Mouse (Mus musculus): Measurements from ENCODE around the gene Smyd2.

DNA sequence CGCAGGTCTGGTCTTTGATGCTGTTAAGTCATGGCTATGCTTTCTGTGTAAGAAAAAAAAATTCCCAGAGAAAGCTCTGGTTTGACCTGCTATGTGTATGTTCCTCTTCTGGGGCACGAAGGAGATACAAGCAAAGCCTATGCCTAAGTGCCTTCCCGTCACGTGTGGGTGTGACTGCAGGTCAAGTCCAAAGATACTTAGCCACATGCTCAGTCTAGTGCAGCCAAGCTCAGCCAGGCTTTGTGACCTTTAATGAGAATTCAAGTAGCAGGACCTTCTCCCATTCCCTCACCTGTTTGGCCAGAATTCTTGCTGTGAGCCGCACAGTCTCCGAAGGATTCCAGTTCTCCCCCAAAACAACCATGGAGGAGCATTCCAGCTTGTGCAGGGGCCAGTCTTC lies 22.6 kb downstream of the Smyd2 start:
- TF ChIP-seq CTCF (IDR thresholded peaks at IDR 0.05; ENCODE audit: control insufficient read depth, insufficient read depth, insufficient read length) (no peak), CEBPB (IDR thresholded peaks at IDR 0.05; ENCODE audit: low read depth) (no peak)
